Mouse (Mus musculus) R1 (cell line): Measurements from ENCODE around the gene Zfp78.

Experiments used
- DNase-seq: peaks from one replicate; pipeline ENCODE4 v3.0.0-alpha.2; 2018; ENCODE audit warnings: low read depth, low spot score

The Zfp78 gene

DNA sequence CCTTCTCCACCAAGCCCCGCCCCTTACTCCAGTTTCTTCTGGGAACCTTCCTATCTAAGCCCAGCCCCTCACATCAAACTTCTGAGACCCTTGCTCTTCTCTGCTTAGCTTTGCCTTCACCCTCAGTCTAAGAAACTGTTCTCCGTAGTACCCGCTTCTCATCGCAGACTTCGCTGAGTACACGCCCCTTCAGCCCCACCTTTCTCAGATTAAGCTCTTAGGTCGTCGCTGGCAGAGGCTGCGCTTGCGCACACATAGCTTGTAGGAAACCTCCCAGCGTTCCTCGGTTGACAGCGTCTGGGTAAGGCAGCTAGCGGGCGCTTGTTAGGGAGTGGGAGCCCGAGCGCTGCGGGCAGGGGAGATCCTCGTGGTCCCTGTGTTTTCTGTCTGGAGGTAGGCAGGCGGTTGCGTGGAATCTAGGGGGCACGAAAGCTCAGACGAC lies at the start of gene Zfp78:
Gene Zfp78, plus strand, starts transcription at position 234 of the 442 bp plus-strand sequence.
- DNase-seq: peak; percentile 98

DNA sequence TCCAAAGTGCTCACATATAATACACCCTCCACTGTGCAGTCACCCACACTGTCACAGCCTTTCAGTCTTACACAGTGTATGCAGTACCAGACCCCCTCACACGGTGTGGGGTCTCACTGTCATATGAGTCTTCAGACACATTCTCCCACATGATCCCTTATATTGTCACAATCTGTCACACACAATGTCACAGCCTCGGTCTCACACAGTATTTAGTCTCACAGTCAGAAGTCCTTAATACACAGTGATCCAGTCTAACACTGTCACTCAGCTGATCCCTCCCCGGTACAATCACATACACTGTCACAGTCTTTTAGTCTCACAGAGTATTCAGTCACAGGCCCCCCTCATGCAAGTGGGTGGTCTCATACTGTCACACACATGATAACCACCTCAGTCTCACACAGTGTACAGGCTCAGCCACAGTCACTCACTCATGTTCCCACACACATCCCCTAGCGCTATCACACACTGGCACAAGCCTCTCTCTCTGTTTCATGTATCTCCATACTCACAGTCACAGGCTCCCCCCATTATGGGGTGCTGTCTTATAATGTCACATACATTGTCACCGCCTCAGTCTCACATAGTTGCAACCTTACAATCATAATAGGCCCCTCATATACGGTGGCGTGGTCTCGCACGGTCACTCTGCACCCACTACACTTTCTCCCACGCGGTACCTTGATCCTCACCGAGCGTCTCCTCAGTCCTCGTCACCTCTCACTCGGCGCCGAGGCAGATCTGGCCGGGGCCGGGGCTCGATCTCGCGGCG lies 32.4 kb upstream of the Zfp78 start:
- no peak for DNase-seq

GRCm38 (mm10) chr7:6331233-6331956 lies 31.7 kb upstream of the Zfp78 start, which contains the start of gene Zfp583:
Gene Zfp583 (minus strand): TSS chr7:6331285.
- peak; percentile 95 for DNase-seq

DNA sequence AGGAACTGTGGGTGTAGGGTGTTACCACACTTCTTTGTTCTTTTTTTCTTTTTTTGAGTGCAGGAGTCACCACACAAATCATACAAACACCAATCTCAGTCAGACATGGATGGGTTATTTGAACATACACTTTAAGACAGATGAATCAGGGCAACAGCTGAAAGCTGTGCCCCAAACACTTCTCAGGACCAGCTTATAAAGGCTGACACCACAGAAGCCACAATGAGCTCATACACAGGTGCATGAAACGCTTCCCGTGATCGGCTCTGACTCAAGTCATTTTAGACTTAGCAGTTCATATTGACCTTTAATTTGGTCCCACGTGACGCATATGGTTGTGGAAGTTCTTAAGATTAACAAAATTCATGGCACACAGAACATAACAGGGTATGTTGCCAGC lies 23.2 kb upstream of the Zfp78 start:
- no peak for DNase-seq

- DNase-seq: peak; percentile 94
These were observed 19.5 kb upstream of the Zfp78 start, which contains the start of gene Gm3854 for GRCm38 (mm10) chr7:6343501-6344071. Gene Gm3854 (plus strand): TSS chr7:6343759.

GRCm38 (mm10) chr7:6344124-6344523 lies 19.0 kb upstream of the Zfp78 start:
- DNase-seq: no peak

DNA sequence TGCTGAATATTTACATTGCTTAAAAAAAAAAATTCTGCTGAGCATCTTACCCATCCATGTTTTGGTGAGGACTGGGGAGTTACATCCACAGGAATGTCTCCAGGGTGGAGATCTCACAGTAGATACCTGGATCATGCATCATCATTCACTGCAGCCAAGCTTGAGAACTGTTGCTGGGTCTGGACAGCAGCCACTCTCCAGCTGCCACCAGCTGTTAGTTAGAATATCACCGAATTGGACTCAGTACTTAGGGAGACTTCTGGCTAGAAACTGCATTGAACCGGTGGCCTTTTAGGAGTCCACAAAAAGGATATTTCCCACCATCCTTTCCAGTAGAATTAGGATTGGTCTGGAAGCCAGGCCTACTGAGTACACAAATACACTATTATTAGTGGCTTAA lies 5.0 kb upstream of the Zfp78 start:
- DNase-seq: no peak

DNA sequence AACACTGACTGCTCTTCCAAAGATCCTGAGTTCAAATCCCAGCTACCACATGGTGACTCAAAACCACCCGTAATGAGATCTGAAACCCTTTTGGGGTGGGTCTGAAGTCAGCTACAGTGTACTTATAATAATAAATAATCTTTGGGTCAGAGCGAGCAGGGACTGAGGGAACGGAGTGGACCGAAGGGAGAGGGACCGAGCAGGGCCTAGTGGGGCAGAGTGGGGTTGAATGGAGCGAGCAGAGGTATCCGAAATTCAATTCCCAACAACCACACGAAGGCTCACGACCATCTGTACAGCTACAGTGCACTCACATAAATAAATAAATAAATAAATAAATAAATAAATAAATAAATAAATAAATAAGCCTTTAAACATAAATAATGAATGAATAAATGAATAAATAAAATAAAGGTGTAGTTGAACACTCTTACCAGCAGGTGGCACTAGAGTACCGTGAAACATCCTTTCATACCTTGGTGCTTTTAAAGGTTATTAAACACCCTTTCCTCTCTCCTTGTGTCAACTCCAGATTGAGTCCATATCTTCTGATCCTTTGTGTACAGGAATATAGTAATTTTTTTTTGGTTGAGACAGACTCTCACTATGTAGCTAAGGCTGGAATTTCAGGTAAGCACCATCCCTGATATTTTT lies 4.0 kb upstream of the Zfp78 start:
- DNase-seq: peak; percentile 55

GRCm38 (mm10) chr7:6360477-6361060 lies 2.5 kb upstream of the Zfp78 start:
- no peak for DNase-seq

- DNase-seq: no peak
These were observed 1.3 kb upstream of the Zfp78 start for GRCm38 (mm10) chr7:6361756-6362155.

GRCm38 (mm10) chr7:6362268-6363046 lies 623 bp upstream of the Zfp78 start:
- DNase-seq: peak; percentile 98

GRCm38 (mm10) chr7:6364761-6365160 lies 1.7 kb downstream of the Zfp78 start:
- DNase-seq: peak; percentile 94

DNA sequence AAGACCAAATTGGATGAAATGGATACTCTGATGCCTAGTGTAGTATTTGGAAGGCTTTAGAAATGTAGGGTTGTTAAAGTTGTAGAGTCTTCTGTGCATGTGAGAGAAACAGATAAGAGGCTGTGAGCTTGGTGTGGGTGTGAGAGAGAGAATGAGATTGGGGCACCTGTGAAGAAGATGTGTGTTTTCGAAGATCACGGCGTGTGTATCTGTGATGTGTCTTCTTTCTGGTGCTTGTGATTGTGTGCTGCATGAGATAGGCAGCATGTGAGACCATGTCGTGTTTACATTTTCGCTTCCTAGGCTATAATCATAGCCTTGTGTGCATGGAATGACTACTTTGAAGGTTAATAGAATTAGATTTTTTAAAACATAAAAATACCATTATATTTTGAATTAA lies 4.1 kb downstream of the Zfp78 start:
- no peak for DNase-seq

GRCm38 (mm10) chr7:6368146-6368545 lies 5.1 kb downstream of the Zfp78 start:
- peak; percentile 82 for DNase-seq

DNA sequence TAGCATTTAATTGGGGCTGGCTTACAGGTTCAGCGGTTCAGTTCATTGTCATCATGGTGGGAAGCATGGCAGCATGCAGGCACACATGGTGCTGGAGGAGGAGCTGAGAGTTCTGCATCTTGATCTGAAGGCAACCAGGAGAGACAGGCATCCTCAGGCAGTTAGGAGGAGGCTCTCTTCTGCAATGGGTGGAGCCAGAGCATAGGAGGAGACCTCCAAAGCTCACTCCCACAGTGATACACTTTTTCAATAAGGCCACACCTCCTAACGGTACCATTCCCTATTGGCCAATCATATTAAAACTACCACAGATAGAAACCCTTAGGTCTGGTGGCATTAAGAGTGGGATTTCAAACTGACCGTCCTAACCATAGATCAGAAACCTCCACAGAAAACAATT lies 6.4 kb downstream of the Zfp78 start:
- peak; percentile 35 for DNase-seq

GRCm38 (mm10) chr7:6372993-6373392 lies 9.9 kb downstream of the Zfp78 start:
- no peak for DNase-seq

DNA sequence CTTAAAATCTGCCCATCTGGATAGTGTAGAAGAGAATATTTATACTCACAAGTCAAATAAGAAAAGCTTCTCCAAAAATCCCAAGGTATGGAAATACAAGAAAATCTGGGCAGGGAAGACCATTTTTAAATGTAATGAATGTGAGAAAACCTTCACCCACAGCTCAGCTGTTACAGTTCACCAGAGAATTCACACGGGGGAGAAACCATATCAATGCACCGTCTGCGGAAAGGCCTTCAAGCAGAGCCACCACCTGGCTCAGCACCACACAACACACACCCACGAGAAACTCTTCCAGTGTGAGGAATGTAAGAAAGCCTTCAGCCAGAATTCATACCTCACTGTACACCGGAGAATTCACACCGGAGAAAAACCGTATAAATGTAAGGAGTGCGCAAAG lies 15.4 kb downstream of the Zfp78 start:
- DNase-seq: no peak

DNA sequence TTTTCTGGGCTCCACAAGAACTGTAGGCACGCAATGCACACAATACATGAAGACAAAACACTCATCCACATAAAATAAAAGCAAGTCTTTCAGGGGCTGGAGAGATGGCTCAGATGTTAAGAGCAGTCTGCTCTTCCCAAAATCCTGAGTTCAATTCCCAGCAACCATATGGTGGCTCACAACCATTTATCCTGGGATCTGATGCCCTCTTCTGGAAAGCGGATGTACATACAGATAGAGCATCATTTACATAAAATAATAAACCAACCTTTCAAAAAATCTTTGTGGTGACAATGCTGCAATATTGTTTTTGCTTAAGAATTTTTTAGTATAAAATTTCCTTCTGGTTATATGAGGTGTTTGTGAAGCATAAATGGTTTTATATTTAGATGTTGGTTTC lies 18.4 kb downstream of the Zfp78 start:
- DNase-seq: peak; percentile 42

DNA sequence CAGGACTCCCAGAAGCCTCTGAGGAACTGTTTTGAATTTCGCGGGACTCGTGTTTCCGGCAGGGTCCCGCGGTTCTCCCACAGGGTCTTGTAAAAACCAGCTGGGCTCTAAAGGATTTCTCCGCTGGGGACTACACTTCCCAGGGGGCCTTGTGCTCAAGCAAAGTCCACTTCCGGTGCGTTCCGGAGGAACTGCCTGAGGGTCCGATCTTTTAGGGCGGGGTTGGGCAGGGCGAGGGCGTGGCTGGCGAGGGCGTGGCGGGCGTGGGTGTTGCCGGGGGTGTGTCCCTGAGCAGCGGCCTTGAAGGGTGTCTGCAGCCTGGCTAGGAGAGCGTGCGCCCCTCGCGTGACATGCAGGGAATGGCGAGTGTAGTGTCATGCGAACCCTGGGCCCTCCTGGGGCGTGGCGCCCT lies 20.0 kb downstream of the Zfp78 start, which contains the start of gene Zfp28:
Gene Zfp28, plus strand, starts transcription at position 252 of the 412 bp plus-strand sequence.
- DNase-seq: peak; percentile 99

DNA sequence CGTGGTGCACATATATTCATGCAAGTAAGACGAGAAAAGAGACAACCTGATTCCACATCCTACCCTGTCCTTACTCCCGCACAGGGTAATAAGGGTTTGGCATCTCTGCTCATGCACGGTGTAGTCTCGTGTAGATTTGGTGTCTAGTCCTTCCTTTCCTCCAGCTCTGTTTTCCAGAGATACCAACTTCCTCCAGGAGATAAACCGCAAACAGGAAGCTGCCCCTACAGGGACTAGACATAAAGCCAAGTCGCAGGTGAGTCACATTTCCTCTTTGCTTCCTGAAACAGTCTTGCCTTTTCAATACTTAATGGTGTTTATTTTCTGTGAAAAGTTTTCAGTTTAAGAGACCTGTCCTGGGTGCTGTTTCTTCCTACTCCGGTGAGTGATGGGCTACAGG lies 20.9 kb downstream of the Zfp78 start:
- no peak for DNase-seq

DNA sequence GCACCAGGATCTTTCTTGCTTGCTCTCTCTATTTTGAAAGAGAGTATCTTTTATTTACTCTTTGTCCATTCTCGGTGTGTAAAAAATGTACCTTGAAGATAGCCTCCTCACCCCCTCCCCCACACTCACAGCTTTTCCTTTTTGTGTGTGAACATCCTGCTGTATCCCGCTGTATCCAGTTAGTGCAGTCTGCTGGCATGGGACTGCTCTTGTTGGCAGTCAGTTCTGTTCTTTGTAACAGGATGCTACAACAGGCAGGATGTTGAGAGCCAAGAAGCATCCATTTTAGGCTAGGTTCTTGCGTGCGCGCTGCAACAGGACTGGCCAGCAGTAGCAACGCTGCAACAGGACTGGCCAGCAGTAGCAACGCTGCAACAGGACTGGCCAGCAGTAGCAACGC lies 23.9 kb downstream of the Zfp78 start:
- DNase-seq: no peak
